Mouse (Mus musculus): ENCODE measurements around the gene C87414. TPM values are rescaled to one million over a fixed set of nuclear protein-coding genes. Genes with fewer than 3 reads are reported as not detected.
"Not testable (repeated sequence)": the region's sequence is repeated elsewhere in the genome, so short reads cannot be mapped to it uniquely, and the experiment has no call there.

Gene C87414
- total RNA-seq (2012; rRNA removed) (not detected in 2 replicates), polyA plus RNA-seq (2012; ENCODE audit: insufficient read depth in 1 of 2, insufficient read length in 2 of 2, low read depth in 1 of 2, low replicate concordance in 2 of 2, missing spikeins in 1 of 2) (not detected)

- H3K36me3 ChIP-seq (ENCODE audit: control insufficient read depth in 1 of 2, insufficient read depth in 2 of 2, low read length in 2 of 2); H3K9ac ChIP-seq (ENCODE audit: control insufficient read depth, low read depth, low read length, poor library complexity, severe bottlenecking); H3K4me3 ChIP-seq (ENCODE audit: control insufficient read depth in 1 of 2, insufficient read depth in 1 of 2, low read depth in 2 of 2, low read length in 2 of 2); H3K9me3 ChIP-seq (replicated peaks; ENCODE audit: insufficient read depth, low read length); H3K27me3 ChIP-seq (ENCODE audit: control insufficient read depth in 1 of 2, insufficient read depth in 2 of 2, low read length in 2 of 2); H3K4me1 ChIP-seq (ENCODE audit: control insufficient read depth in 1 of 2, insufficient read depth in 2 of 2, low read length in 2 of 2); DNase-seq (ENCODE audit: low read depth, low spot score); H3K27ac ChIP-seq (ENCODE audit: control insufficient read depth, low read depth, low read length); H3K79me2 ChIP-seq (ENCODE audit: control insufficient read depth, insufficient read depth, low read length, poor library complexity): not testable (repeated sequence)
Observed at GRCm38 (mm10) chr5:93671451-93671850, at the start of gene C87414. TSS of gene C87414 (minus strand) at chr5:93671551.

- H3K4me1 ChIP-seq (ENCODE audit: control insufficient read depth in 1 of 2, insufficient read depth in 2 of 2, low read length in 2 of 2); H3K9me3 ChIP-seq (replicated peaks; ENCODE audit: insufficient read depth, low read length); H3K27me3 ChIP-seq (ENCODE audit: control insufficient read depth in 1 of 2, insufficient read depth in 2 of 2, low read length in 2 of 2); DNase-seq (ENCODE audit: low read depth, low spot score); H3K4me3 ChIP-seq (ENCODE audit: control insufficient read depth in 1 of 2, insufficient read depth in 1 of 2, low read depth in 2 of 2, low read length in 2 of 2); H3K27ac ChIP-seq (ENCODE audit: control insufficient read depth, low read depth, low read length); H3K36me3 ChIP-seq (ENCODE audit: control insufficient read depth in 1 of 2, insufficient read depth in 2 of 2, low read length in 2 of 2); H3K79me2 ChIP-seq (ENCODE audit: control insufficient read depth, insufficient read depth, low read length, poor library complexity); H3K9ac ChIP-seq (ENCODE audit: control insufficient read depth, low read depth, low read length, poor library complexity, severe bottlenecking): not testable (repeated sequence)
Observed at GRCm38 (mm10) chr5:93684661-93685060, 13.3 kb upstream of the C87414 start.

Other genes starting within 250 kb of the C87414 start
- gene Gm16427, start 131.4 kb downstream of the C87414 start, total RNA-seq (2012; rRNA removed), result not detected in 2 replicates
- not detected for gene Gm16427, start 131.4 kb downstream of the C87414 start, polyA plus RNA-seq (2012; ENCODE audit: insufficient read depth in 1 of 2, insufficient read length in 2 of 2, low read depth in 1 of 2, low replicate concordance in 2 of 2, missing spikeins in 1 of 2)
- 0.13 TPM in 1 of 2 replicates, not detected in the other for gene Gm7792, start 172.2 kb upstream of the C87414 start, total RNA-seq (2012; rRNA removed)
- gene Gm7792, start 172.2 kb upstream of the C87414 start, polyA plus RNA-seq (2012; ENCODE audit: insufficient read depth in 1 of 2, insufficient read length in 2 of 2, low read depth in 1 of 2, low replicate concordance in 2 of 2, missing spikeins in 1 of 2), result not detected